Mouse (Mus musculus) right cerebral cortex, adult 18-20 months (tissue): ENCODE data around the gene Cinp.

Source experiments
- DNase-seq: peaks from one replicate; pipeline ENCODE4 v3.0.0; 2022; ENCODE audit warnings: mixed read lengths

The Cinp gene

GRCm38 (mm10) chr12:110830293-110831024 lies 58.5 kb downstream of the Cinp start:
- DNase-seq = no peak

GRCm38 (mm10) chr12:110828908-110829307 lies 60.0 kb downstream of the Cinp start:
- DNase-seq = no peak
